Mouse (Mus musculus) T-cell, adult 2 months (primary cell): ENCODE results near the gene Gm10203.
A peak's percentile ranks its signal among the peaks of the same experiment; 100 is the strongest.
"Not testable (repeated sequence)": the region's sequence is repeated elsewhere in the genome, so short reads cannot be mapped to it uniquely, and the experiment has no call there.

ENCODE experiments used
- DNase-seq: peaks from one replicate; pipeline ENCODE4 v3.0.0; 2022; ENCODE audit warnings: low spot score

Gm10203 gene

GRCm38 (mm10) chr6:149135631-149136030, 5.7 kb downstream of the Gm10203 start:
- no peak for DNase-seq

GRCm38 (mm10) chr6:149137936-149138335, 8.0 kb downstream of the Gm10203 start:
- no peak for DNase-seq

- DNase-seq: no peak
These were observed 9.0 kb downstream of the Gm10203 start for GRCm38 (mm10) chr6:149139011-149139410.

- no peak for DNase-seq
These were observed 9.5 kb downstream of the Gm10203 start, which contains the start of gene Etfbkmt for GRCm38 (mm10) chr6:149139471-149139870. Gene Etfbkmt (plus strand): TSS chr6:149139849.

GRCm38 (mm10) chr6:149141393-149142173, 11.6 kb downstream of the Gm10203 start:
- DNase-seq: peak; percentile 87

GRCm38 (mm10) chr6:149145143-149145542, 15.2 kb downstream of the Gm10203 start:
- no peak for DNase-seq

- DNase-seq: no peak
These were observed 18.7 kb downstream of the Gm10203 start for GRCm38 (mm10) chr6:149148436-149149229.

GRCm38 (mm10) chr6:149152119-149152518, 22.1 kb downstream of the Gm10203 start:
- no peak for DNase-seq

GRCm38 (mm10) chr6:149153473-149154115, 23.6 kb downstream of the Gm10203 start:
- no peak for DNase-seq

GRCm38 (mm10) chr6:149154116-149155030, 24.4 kb downstream of the Gm10203 start:
- DNase-seq: no peak

- no peak for DNase-seq
These were observed 25.3 kb downstream of the Gm10203 start for GRCm38 (mm10) chr6:149155031-149155841.

- DNase-seq: not testable (repeated sequence)
These were observed 37.1 kb downstream of the Gm10203 start for GRCm38 (mm10) chr6:149167038-149167437.

GRCm38 (mm10) chr6:149167672-149168071, 37.7 kb downstream of the Gm10203 start:
- no peak for DNase-seq

- no peak for DNase-seq
These were observed 38.5 kb downstream of the Gm10203 start for GRCm38 (mm10) chr6:149168436-149168835.

- DNase-seq: not testable (repeated sequence)
These were observed 40.0 kb downstream of the Gm10203 start for GRCm38 (mm10) chr6:149169965-149170364.

GRCm38 (mm10) chr6:149173831-149174625, 44.1 kb downstream of the Gm10203 start:
- DNase-seq: no peak

- DNase-seq: no peak
These were observed 45.1 kb downstream of the Gm10203 start for GRCm38 (mm10) chr6:149174932-149175570.

- no peak for DNase-seq
These were observed 49.1 kb downstream of the Gm10203 start for GRCm38 (mm10) chr6:149179064-149179463.
